Mouse (Mus musculus): ENCODE measurements around the gene Aldh9a1. TPM values are rescaled to one million over a fixed set of nuclear protein-coding genes. Genes with fewer than 3 reads are reported as not detected.

The Aldh9a1 gene
- polyA plus RNA-seq (2012; ENCODE audit: insufficient read depth, insufficient read length, low replicate concordance, missing spikeins) = not detected in 2 replicates

- TF ChIP-seq POLR2A (IDR thresholded peaks at IDR 0.05; ENCODE audit: insufficient read depth, low read depth, low read length) = peak; percentile 50
- TF ChIP-seq CTCF (IDR thresholded peaks at IDR 0.05; ENCODE audit: insufficient read depth, low read depth, low read length) = 0 out of 2 replicates have a peak, but pooled peaks have one; percentile 18
Measured at GRCm38 (mm10) chr1:167349815-167350596, at the start of gene Aldh9a1. TSS of gene Aldh9a1 (plus strand) at chr1:167349991.

GRCm38 (mm10) chr1:167300122-167300521 is 49.7 kb upstream of the Aldh9a1 start:
- TF ChIP-seq CTCF (IDR thresholded peaks at IDR 0.05; ENCODE audit: insufficient read depth, low read depth, low read length) (no peak), POLR2A (IDR thresholded peaks at IDR 0.05; ENCODE audit: insufficient read depth, low read depth, low read length) (no peak)
- no peak overlapping the region for H3K27ac ChIP-seq (ENCODE audit: insufficient read depth, low read depth, low read length)
- H3K4me3 ChIP-seq (ENCODE audit: insufficient read depth, low read depth, low read length) = no peak overlapping the region
- WGBS = 91% methylated on average over 2 of the region's 2 CpGs
- no peaks in the 10 kb centered on the region for H3K4me1 ChIP-seq (ENCODE audit: control insufficient read depth, insufficient read depth, low read length)

More at GRCm38 (mm10) chr1:167349815-167350596, at the start of gene Aldh9a1:
- WGBS = under 1% methylated on average over 55 of the region's 55 CpGs
- Histone ChIP-seq H3K4me1 (ENCODE audit: control insufficient read depth, insufficient read depth, low read length) (peaks cover 2% of the 10 kb centered on the region), H3K27ac (ENCODE audit: insufficient read depth, low read depth, low read length) (peak within 1 kb of the TSS; percentile 77), H3K4me3 (ENCODE audit: insufficient read depth, low read depth, low read length) (peak within 1 kb of the TSS; percentile 96)

GRCm38 (mm10) chr1:167305501-167306137 is 44.2 kb upstream of the Aldh9a1 start:
- no peak overlapping the region for H3K27ac ChIP-seq (ENCODE audit: insufficient read depth, low read depth, low read length)
- 71% methylated on average over 7 of the region's 7 CpGs for WGBS
- H3K4me1 ChIP-seq (ENCODE audit: control insufficient read depth, insufficient read depth, low read length) = peaks cover 4% of the 10 kb centered on the region; the same call in 1 of the 2 replicates
- TF ChIP-seq CTCF (IDR thresholded peaks at IDR 0.05; ENCODE audit: insufficient read depth, low read depth, low read length) (no peak), POLR2A (IDR thresholded peaks at IDR 0.05; ENCODE audit: insufficient read depth, low read depth, low read length) (no peak)
- H3K4me3 ChIP-seq (ENCODE audit: insufficient read depth, low read depth, low read length) = no peak overlapping the region

GRCm38 (mm10) chr1:167306451-167307240 is 43.1 kb upstream of the Aldh9a1 start:
- H3K4me3 ChIP-seq (ENCODE audit: insufficient read depth, low read depth, low read length) = no peak overlapping the region
- peaks cover 4% of the 10 kb centered on the region; the same call in 1 of the 2 replicates for H3K4me1 ChIP-seq (ENCODE audit: control insufficient read depth, insufficient read depth, low read length)
- WGBS = 57% methylated on average over 5 of the region's 5 CpGs
- H3K27ac ChIP-seq (ENCODE audit: insufficient read depth, low read depth, low read length) = no peak overlapping the region
- TF ChIP-seq CTCF (IDR thresholded peaks at IDR 0.05; ENCODE audit: insufficient read depth, low read depth, low read length) (no peak), POLR2A (IDR thresholded peaks at IDR 0.05; ENCODE audit: insufficient read depth, low read depth, low read length) (no peak)

- no peak for TF ChIP-seq CTCF (IDR thresholded peaks at IDR 0.05; ENCODE audit: insufficient read depth, low read depth, low read length)
- no peak for TF ChIP-seq POLR2A (IDR thresholded peaks at IDR 0.05; ENCODE audit: insufficient read depth, low read depth, low read length)
- Histone ChIP-seq H3K4me1 (ENCODE audit: control insufficient read depth, insufficient read depth, low read length) (peaks cover 4% of the 10 kb centered on the region; the same call in 1 of the 2 replicates), H3K27ac (ENCODE audit: insufficient read depth, low read depth, low read length) (no peak overlapping the region), H3K4me3 (ENCODE audit: insufficient read depth, low read depth, low read length) (peak overlapping the region; percentile 86)
- WGBS = 67% methylated on average over 11 of the region's 11 CpGs
Measured at GRCm38 (mm10) chr1:167307674-167308073, 42.1 kb upstream of the Aldh9a1 start.

- Histone ChIP-seq H3K27ac (ENCODE audit: insufficient read depth, low read depth, low read length) (peak within 1 kb of the TSS; percentile 96), H3K4me3 (ENCODE audit: insufficient read depth, low read depth, low read length) (peak within 1 kb of the TSS; percentile 86), H3K4me1 (ENCODE audit: control insufficient read depth, insufficient read depth, low read length) (peaks cover 4% of the 10 kb centered on the region; the same call in 1 of the 2 replicates)
- no peak; the same call in 1 of the 2 replicates for TF ChIP-seq CTCF (IDR thresholded peaks at IDR 0.05; ENCODE audit: insufficient read depth, low read depth, low read length)
- TF ChIP-seq POLR2A (IDR thresholded peaks at IDR 0.05; ENCODE audit: insufficient read depth, low read depth, low read length) = peak; percentile 93
- WGBS = under 1% methylated on average over 82 of the region's 82 CpGs
Measured at GRCm38 (mm10) chr1:167308261-167309054, 41.3 kb upstream of the Aldh9a1 start, which contains the start of gene Tmco1. TSS of gene Tmco1 (plus strand) at chr1:167308378.

- TF ChIP-seq POLR2A (IDR thresholded peaks at IDR 0.05; ENCODE audit: insufficient read depth, low read depth, low read length) (no peak), CTCF (IDR thresholded peaks at IDR 0.05; ENCODE audit: insufficient read depth, low read depth, low read length) (no peak)
- Histone ChIP-seq H3K4me1 (ENCODE audit: control insufficient read depth, insufficient read depth, low read length) (peaks cover 4% of the 10 kb centered on the region; the same call in 1 of the 2 replicates), H3K27ac (ENCODE audit: insufficient read depth, low read depth, low read length) (no peak overlapping the region), H3K4me3 (ENCODE audit: insufficient read depth, low read depth, low read length) (no peak overlapping the region)
Measured at GRCm38 (mm10) chr1:167312367-167312766, 37.4 kb upstream of the Aldh9a1 start.

- TF ChIP-seq CTCF (IDR thresholded peaks at IDR 0.05; ENCODE audit: insufficient read depth, low read depth, low read length) = no peak
- no peak for TF ChIP-seq POLR2A (IDR thresholded peaks at IDR 0.05; ENCODE audit: insufficient read depth, low read depth, low read length)
- H3K27ac ChIP-seq (ENCODE audit: insufficient read depth, low read depth, low read length) = no peak overlapping the region
- 94% methylated on average over 4 of the region's 4 CpGs for WGBS
- no peaks in the 10 kb centered on the region for H3K4me1 ChIP-seq (ENCODE audit: control insufficient read depth, insufficient read depth, low read length)
- H3K4me3 ChIP-seq (ENCODE audit: insufficient read depth, low read depth, low read length) = no peak overlapping the region
Measured at GRCm38 (mm10) chr1:167313220-167313619, 36.6 kb upstream of the Aldh9a1 start.
